11 mouse cellular contexts compared by ENCODE assay signal in genomic region chr9:57943067-57943466, GRCm38 (mm10). TPM values are rescaled to one million over a fixed set of nuclear protein-coding genes. Genes with fewer than 3 reads are reported as not detected.
DNase-seq lines count a peak whose midpoint lies in the region; ATAC-seq and TF ChIP-seq lines count a peak whose summit lies in the region.
"Had no signal": no experiment of that assay in that cellular context is flagged by ENCODE, and none has a peak within 500 bp of the region (broad histone marks: within the 10 kb centered on the region; RNA-seq: fewer than 3 reads in every experiment).

No protein-coding gene starts in this region.

- no peaks in the 10 kb centered on the region for H3K36me3 ChIP-seq in heart, embryonic 16.5 days (ENCODE audit: control insufficient read depth, insufficient read depth)
- H3K36me3 ChIP-seq in neural tube, embryonic 13.5 days = no peaks in the 10 kb centered on the region

- no peak for ATAC-seq in heart, embryonic 16.5 days (replicated peaks; ENCODE audit: extremely low read depth, insufficient read depth, low FRiP score)
- no peak for ATAC-seq in neural tube, embryonic 13.5 days (ENCODE audit: low read depth)

- peak overlapping the region; percentile 99 for H3K4me2 ChIP-seq in heart, embryonic 16.5 days (ENCODE audit: low read depth, low read length)
- H3K4me2 ChIP-seq in neural tube, embryonic 13.5 days = no peak overlapping the region

- WGBS in heart, embryonic 16.5 days = 31% methylated on average over 2 of the region's 2 CpGs
- WGBS in neural tube, embryonic 13.5 days = 31% methylated on average over 2 of the region's 2 CpGs
- WGBS in olfactory bulb, adult 2 months = 68% methylated on average over 2 of the region's 2 CpGs

- DNase-seq in cerebellum, adult 11-12 months = peak; percentile 67
- DNase-seq in cerebellum, postnatal 4 days (ENCODE audit: low spot score in 2 of 2) = no peak
- DNase-seq in heart, adult 9 months (ENCODE audit: low spot score in 2 of 2) = no peak
- DNase-seq in neural tube, embryonic 10.5 days (ENCODE audit: extremely low spot score, low spot score) = no peak
- no peak for DNase-seq in adrenal gland, adult 2 months
- DNase-seq: adrenal gland, postnatal 10 days; kidney, postnatal 10 days; right cerebral cortex, adult 18-20 months had no signal

- peaks cover 40% of the 10 kb centered on the region for H3K27me3 ChIP-seq in heart, embryonic 16.5 days (ENCODE audit: control insufficient read depth, insufficient read depth, low read length)
- H3K27me3 ChIP-seq in neural tube, embryonic 13.5 days = peaks cover 30% of the 10 kb centered on the region

- no peak overlapping the region for H3K9ac ChIP-seq in heart, embryonic 16.5 days (ENCODE audit: low read length)
- H3K9ac ChIP-seq in neural tube, embryonic 13.5 days = peak overlapping the region; percentile 17; the same call in 1 of the 2 replicates

- TF ChIP-seq POLR2A in olfactory bulb, adult 2 months (IDR thresholded peaks at IDR 0.05; ENCODE audit: insufficient read depth, low read depth, low read length) = no peak

- TF ChIP-seq CTCF in olfactory bulb, adult 2 months (IDR thresholded peaks at IDR 0.05; ENCODE audit: insufficient read depth, low read depth, low read length) = no peak

- peaks cover 13% of the 10 kb centered on the region for H3K4me1 ChIP-seq in heart, embryonic 16.5 days (ENCODE audit: control insufficient read depth, insufficient read depth, low read length)
- H3K4me1 ChIP-seq in neural tube, embryonic 13.5 days (replicated peaks) = peaks cover 69% of the 10 kb centered on the region
- peaks cover 37% of the 10 kb centered on the region for H3K4me1 ChIP-seq in olfactory bulb, adult 2 months (ENCODE audit: control insufficient read depth, insufficient read depth, low read length)

- no peaks in the 10 kb centered on the region for H3K9me3 ChIP-seq in heart, embryonic 16.5 days (replicated peaks; ENCODE audit: control insufficient read depth, low read length)
- no peaks in the 10 kb centered on the region for H3K9me3 ChIP-seq in neural tube, embryonic 13.5 days

- no peak overlapping the region for H3K4me3 ChIP-seq in heart, embryonic 16.5 days (ENCODE audit: low read length)
- H3K4me3 ChIP-seq in neural tube, embryonic 13.5 days = no peak overlapping the region
- 0 out of 2 replicates have a peak overlapping the region, but pooled peaks have one; percentile 18 for H3K4me3 ChIP-seq in olfactory bulb, adult 2 months (ENCODE audit: insufficient read depth, low read depth, low read length)

- H3K27ac ChIP-seq in heart, embryonic 16.5 days (ENCODE audit: low read length) = no peak overlapping the region
- H3K27ac ChIP-seq in neural tube, embryonic 13.5 days (replicated peaks) = no peak overlapping the region
- H3K27ac ChIP-seq in olfactory bulb, adult 2 months (ENCODE audit: insufficient read depth, low read depth, low read length) = no peak overlapping the region

RNA-seq across cellular contexts. Expression of gene Sema7a, which starts 3.2 kb away (rescaled TPM):
- polyA plus RNA-seq in heart, embryonic 16.5 days (2015; fragmentation: Nextera tagmentation; extraction: Ambion mirVana) = 0.60 and 1.4 TPM in 2 replicates
- 1.8 and 2.1 TPM in 2 replicates for polyA plus RNA-seq in neural tube, embryonic 13.5 days (2015; fragmentation: Nextera tagmentation; extraction: Ambion mirVana)
- polyA plus RNA-seq in olfactory bulb, adult 2 months (2012; ENCODE audit: insufficient read depth, insufficient read length, low replicate concordance, missing spikeins) = not detected in 2 replicates
- 10 to 100 TPM in 1 of 2 experiments, 1 to 10 TPM in 1; 8.2 to 17.0 TPM for total RNA-seq in adrenal gland, adult 2 months (2021)
- polyA plus RNA-seq in adrenal gland, adult 2 months (2012; rRNA removed) = 54.9 and 59.4 TPM in 2 replicates

RNA-seq across cellular contexts. Expression of gene Ubl7, which starts 32.3 kb away (rescaled TPM):
- 110 and 113 TPM in 2 replicates for polyA plus RNA-seq in heart, embryonic 16.5 days (2015; fragmentation: Nextera tagmentation; extraction: Ambion mirVana)
- 149 and 166 TPM in 2 replicates for polyA plus RNA-seq in neural tube, embryonic 13.5 days (2015; fragmentation: Nextera tagmentation; extraction: Ambion mirVana)
- not detected in 2 replicates for polyA plus RNA-seq in olfactory bulb, adult 2 months (2012; ENCODE audit: insufficient read depth, insufficient read length, low replicate concordance, missing spikeins)
- total RNA-seq in adrenal gland, adult 2 months (2021) = 10 to 100 TPM; 73.9 to 81.5 TPM
- polyA plus RNA-seq in adrenal gland, adult 2 months (2012; rRNA removed) = 273 and 305 TPM in 2 replicates

Comparison
In these comparisons a context has a peak if more than half of its experiments do, and no peak if none do; other contexts are left out.
1. RNA of gene Sema7a, which starts 3.2 kb away (polyA plus RNA-seq): 54.9 to 59.4 TPM in adrenal gland, adult 2 months and not detected in olfactory bulb, adult 2 months; 1.8 to 2.1 TPM in neural tube, embryonic 13.5 days and 0.60 to 1.4 TPM in heart, embryonic 16.5 days; every median in the first group is over 10 times any median in the second.